Mouse (Mus musculus): ENCODE measurements around the gene BC049730. TPM values are rescaled to one million over a fixed set of nuclear protein-coding genes. Genes with fewer than 3 reads are reported as not detected.

Gene BC049730
- polyA plus RNA-seq, 1 experiment from 2014 or later: not detected

GRCm38 (mm10) chr7:24753476-24753875 lies 44.4 kb downstream of the BC049730 start:
- Histone ChIP-seq H3K4me2 (replicated peaks; ENCODE audit: low read depth, low read length) (no peak overlapping the region), H3K4me1 (ENCODE audit: control insufficient read depth, insufficient read depth, low read length) (no peaks in the 10 kb centered on the region), H3K9ac (ENCODE audit: low read depth, low read length) (no peak overlapping the region), H3K27me3 (ENCODE audit: control insufficient read depth, insufficient read depth, low read length) (no peaks in the 10 kb centered on the region), H3K36me3 (ENCODE audit: control insufficient read depth, insufficient read depth, low read length) (no peaks in the 10 kb centered on the region), H3K27ac (ENCODE audit: low read depth, low read length) (no peak overlapping the region), H3K9me3 (ENCODE audit: control insufficient read depth, low read length) (no peaks in the 10 kb centered on the region), H3K4me3 (ENCODE audit: low read length) (no peak overlapping the region)
- WGBS: 83% methylated on average over 5 of the region's 5 CpGs
- ATAC-seq (ENCODE audit: low FRiP score, low TSS enrichment): no peak

GRCm38 (mm10) chr7:24758520-24758919 lies 49.5 kb downstream of the BC049730 start:
- no peaks in the 10 kb centered on the region for H3K4me1 ChIP-seq (ENCODE audit: control insufficient read depth, insufficient read depth, low read length)
- no peaks in the 10 kb centered on the region for H3K27me3 ChIP-seq (ENCODE audit: control insufficient read depth, insufficient read depth, low read length)
- no peak for ATAC-seq (ENCODE audit: low FRiP score, low TSS enrichment)
- no peaks in the 10 kb centered on the region for H3K36me3 ChIP-seq (ENCODE audit: control insufficient read depth, insufficient read depth, low read length)
- no peak overlapping the region for H3K4me2 ChIP-seq (replicated peaks; ENCODE audit: low read depth, low read length)
- no peak overlapping the region for H3K9ac ChIP-seq (ENCODE audit: low read depth, low read length)
- WGBS: 96% methylated on average over 1 of the region's 1 CpGs
- no peak overlapping the region for H3K4me3 ChIP-seq (ENCODE audit: low read length)
- no peak overlapping the region for H3K27ac ChIP-seq (ENCODE audit: low read depth, low read length)
- H3K9me3 ChIP-seq (ENCODE audit: control insufficient read depth, low read length): no peaks in the 10 kb centered on the region

GRCm38 (mm10) chr7:24760211-24760610 lies 51.2 kb downstream of the BC049730 start, which contains the start of gene Cd177:
Gene Cd177, minus strand, starts transcription at chr7:24760311.
- Histone ChIP-seq H3K9ac (ENCODE audit: low read depth, low read length) (no peak within 1 kb of the TSS), H3K4me2 (replicated peaks; ENCODE audit: low read depth, low read length) (no peak within 1 kb of the TSS), H3K4me1 (ENCODE audit: control insufficient read depth, insufficient read depth, low read length) (no peaks in the 10 kb centered on the region), H3K4me3 (ENCODE audit: low read length) (no peak within 1 kb of the TSS), H3K9me3 (ENCODE audit: control insufficient read depth, low read length) (no peaks in the 10 kb centered on the region), H3K36me3 (ENCODE audit: control insufficient read depth, insufficient read depth, low read length) (no peaks in the 10 kb centered on the region), H3K27ac (ENCODE audit: low read depth, low read length) (no peak within 1 kb of the TSS), H3K27me3 (ENCODE audit: control insufficient read depth, insufficient read depth, low read length) (no peaks in the 10 kb centered on the region)
- ATAC-seq (ENCODE audit: low FRiP score, low TSS enrichment): no peak
- 68% methylated on average over 6 of the region's 6 CpGs for WGBS

- Histone ChIP-seq H3K4me1 (ENCODE audit: control insufficient read depth, insufficient read depth, low read length) (no peaks in the 10 kb centered on the region), H3K9me3 (ENCODE audit: control insufficient read depth, low read length) (no peaks in the 10 kb centered on the region), H3K9ac (ENCODE audit: low read depth, low read length) (no peak overlapping the region), H3K4me3 (ENCODE audit: low read length) (no peak overlapping the region), H3K27me3 (ENCODE audit: control insufficient read depth, insufficient read depth, low read length) (no peaks in the 10 kb centered on the region), H3K36me3 (ENCODE audit: control insufficient read depth, insufficient read depth, low read length) (no peaks in the 10 kb centered on the region), H3K27ac (ENCODE audit: low read depth, low read length) (no peak overlapping the region), H3K4me2 (replicated peaks; ENCODE audit: low read depth, low read length) (no peak overlapping the region)
- ATAC-seq (ENCODE audit: low FRiP score, low TSS enrichment): no peak
- 75% methylated on average over 6 of the region's 6 CpGs for WGBS
Measured at GRCm38 (mm10) chr7:24761161-24761560, 52.1 kb downstream of the BC049730 start.

GRCm38 (mm10) chr7:24762574-24762973 lies 53.5 kb downstream of the BC049730 start:
- no peak overlapping the region for H3K9ac ChIP-seq (ENCODE audit: low read depth, low read length)
- H3K27me3 ChIP-seq (ENCODE audit: control insufficient read depth, insufficient read depth, low read length): no peaks in the 10 kb centered on the region
- no peaks in the 10 kb centered on the region for H3K9me3 ChIP-seq (ENCODE audit: control insufficient read depth, low read length)
- 85% methylated on average over 8 of the region's 8 CpGs for WGBS
- no peak overlapping the region for H3K4me3 ChIP-seq (ENCODE audit: low read length)
- no peak overlapping the region for H3K4me2 ChIP-seq (replicated peaks; ENCODE audit: low read depth, low read length)
- no peaks in the 10 kb centered on the region for H3K36me3 ChIP-seq (ENCODE audit: control insufficient read depth, insufficient read depth, low read length)
- no peaks in the 10 kb centered on the region for H3K4me1 ChIP-seq (ENCODE audit: control insufficient read depth, insufficient read depth, low read length)
- no peak overlapping the region for H3K27ac ChIP-seq (ENCODE audit: low read depth, low read length)
- ATAC-seq (ENCODE audit: low FRiP score, low TSS enrichment): no peak

Other genes with a start within 250 kb of the BC049730 start
- gene Plaur, start 246.8 kb upstream of the BC049730 start, polyA plus RNA-seq (2014; fragmentation: Nextera tagmentation; extraction: Ambion mirVana): 14.1 TPM in 2 replicates
- gene Cadm4, start 227.2 kb upstream of the BC049730 start, polyA plus RNA-seq (2014; fragmentation: Nextera tagmentation; extraction: Ambion mirVana): 1.5 and 5.9 TPM in 2 replicates
- 54.5 and 70.3 TPM in 2 replicates for gene Zfp428, start 202.2 kb upstream of the BC049730 start, polyA plus RNA-seq (2014; fragmentation: Nextera tagmentation; extraction: Ambion mirVana)
- 0.17 and 0.61 TPM in 2 replicates for gene AC161166.1, start 196.8 kb upstream of the BC049730 start, polyA plus RNA-seq (2014; fragmentation: Nextera tagmentation; extraction: Ambion mirVana)
- gene Irgq, start 178.6 kb upstream of the BC049730 start, polyA plus RNA-seq (2014; fragmentation: Nextera tagmentation; extraction: Ambion mirVana): 5.0 and 9.5 TPM in 2 replicates
- 0.43 TPM in 1 of 2 replicates, not detected in the other for gene Pinlyp, start 163.1 kb upstream of the BC049730 start, polyA plus RNA-seq (2014; fragmentation: Nextera tagmentation; extraction: Ambion mirVana)
- gene Xrcc1, start 163.0 kb upstream of the BC049730 start, polyA plus RNA-seq (2014; fragmentation: Nextera tagmentation; extraction: Ambion mirVana): 109 and 136 TPM in 2 replicates
- gene Ethe1, start 121.7 kb upstream of the BC049730 start, polyA plus RNA-seq (2014; fragmentation: Nextera tagmentation; extraction: Ambion mirVana): 51.8 and 53.6 TPM in 2 replicates
- 2.5 and 3.0 TPM in 2 replicates for gene Zfp575, start 121.6 kb upstream of the BC049730 start, polyA plus RNA-seq (2014; fragmentation: Nextera tagmentation; extraction: Ambion mirVana)
- 0.24 and 0.32 TPM in 2 replicates for gene Phldb3, start 98.5 kb upstream of the BC049730 start, polyA plus RNA-seq (2014; fragmentation: Nextera tagmentation; extraction: Ambion mirVana)
- gene Lypd3, start 72.7 kb upstream of the BC049730 start, polyA plus RNA-seq (2014; fragmentation: Nextera tagmentation; extraction: Ambion mirVana): 0.27 and 0.76 TPM in 2 replicates
- gene Tex101, start 32.6 kb upstream of the BC049730 start, polyA plus RNA-seq (2014; fragmentation: Nextera tagmentation; extraction: Ambion mirVana): not detected in 2 replicates
- gene Gm4763, start 17.7 kb downstream of the BC049730 start, polyA plus RNA-seq (2014; fragmentation: Nextera tagmentation; extraction: Ambion mirVana): not detected in 2 replicates
- gene Cd177, start 51.1 kb downstream of the BC049730 start, polyA plus RNA-seq (2014; fragmentation: Nextera tagmentation; extraction: Ambion mirVana): 0.24 and 0.36 TPM in 2 replicates
- gene Ceacam10, start 68.0 kb downstream of the BC049730 start, polyA plus RNA-seq (2014; fragmentation: Nextera tagmentation; extraction: Ambion mirVana): 0.39 and 0.41 TPM in 2 replicates
- 18.8 and 22.4 TPM in 2 replicates for gene Gm9844, start 153.0 kb downstream of the BC049730 start, polyA plus RNA-seq (2014; fragmentation: Nextera tagmentation; extraction: Ambion mirVana)
- gene Lypd4, start 160.7 kb downstream of the BC049730 start, polyA plus RNA-seq (2014; fragmentation: Nextera tagmentation; extraction: Ambion mirVana): not detected in 2 replicates
- not detected in 2 replicates for gene Dmrtc2, start 160.8 kb downstream of the BC049730 start, polyA plus RNA-seq (2014; fragmentation: Nextera tagmentation; extraction: Ambion mirVana)
- gene Rps19, start 175.1 kb downstream of the BC049730 start, polyA plus RNA-seq (2014; fragmentation: Nextera tagmentation; extraction: Ambion mirVana): 2,731 and 3,572 TPM in 2 replicates
- 1.5 and 1.6 TPM in 2 replicates for gene Cd79a, start 188.1 kb downstream of the BC049730 start, polyA plus RNA-seq (2014; fragmentation: Nextera tagmentation; extraction: Ambion mirVana)
- gene Arhgef1, start 193.7 kb downstream of the BC049730 start, polyA plus RNA-seq (2014; fragmentation: Nextera tagmentation; extraction: Ambion mirVana): 67.5 and 91.2 TPM in 2 replicates
- gene Gm4881, start 235.3 kb downstream of the BC049730 start, polyA plus RNA-seq (2014; fragmentation: Nextera tagmentation; extraction: Ambion mirVana): not detected in 2 replicates